Mouse (Mus musculus) midbrain, postnatal 0 days (tissue): Measurements from ENCODE around the gene Bco1. TPM values are rescaled to one million over a fixed set of nuclear protein-coding genes. Genes with fewer than 3 reads are reported as not detected.

Experiments used
- ATAC-seq: fragments of 200-750 bp; cut with Nextera tagmentation; 2 replicates; pipeline ENCODE4 v1.8.0; 2017; ENCODE audit warnings: moderate number of reproducible peaks, mild to moderate bottlenecking, moderate TSS enrichment, moderate library complexity; ENCODE audit not compliant: low FRiP score
- DNase-seq: peaks from one replicate; pipeline ENCODE4 v3.0.0-alpha.2; 2015; ENCODE audit warnings: low spot score
- H3K27ac ChIP-seq: fragments of 300-500 bp; sonication (generic); 2 replicates; pipeline ENCODE4 v1.5.1; 2014; ENCODE audit warnings: low read depth, mild to moderate bottlenecking, low read length, mixed read lengths
- H3K27me3 ChIP-seq: fragments of 300-500 bp; sonication (generic); 2 replicates; pipeline ENCODE4 v1.6.1; 2014; ENCODE audit warnings: low read length, control low read depth, mixed read lengths; ENCODE audit not compliant: insufficient read depth
- H3K36me3 ChIP-seq: fragments of 300-500 bp; sonication (generic); 2 replicates; pipeline ENCODE4 v1.6.1; 2014; ENCODE audit warnings: low read length, control low read depth, mixed read lengths; ENCODE audit not compliant: insufficient read depth
- H3K4me1 ChIP-seq: fragments of 300-500 bp; sonication (generic); 2 replicates; pipeline ENCODE4 v1.6.1; 2014; ENCODE audit warnings: mild to moderate bottlenecking, control low read depth, antibody characterized with exemption, low read length, mixed read lengths; ENCODE audit not compliant: insufficient read depth
- H3K4me2 ChIP-seq: fragments of 300-500 bp; sonication (generic); 2 replicates; pipeline ENCODE4 v1.6.1; 2014; ENCODE audit warnings: low read depth, mild to moderate bottlenecking, low read length, mixed read lengths; ENCODE audit not compliant: poor library complexity, severe bottlenecking
- H3K4me3 ChIP-seq: fragments of 300-500 bp; sonication (generic); 2 replicates; pipeline ENCODE4 v1.5.1; 2014; ENCODE audit warnings: low read depth, mild to moderate bottlenecking, low read length, moderate library complexity
- H3K9ac ChIP-seq: fragments of 300-500 bp; sonication (generic); replicated peaks from 2 replicates; pipeline ENCODE4 v1.6.1; 2014; ENCODE audit warnings: mild to moderate bottlenecking, low read length, moderate library complexity, mixed read lengths; ENCODE audit not compliant: poor library complexity, severe bottlenecking
- H3K9me3 ChIP-seq: fragments of 300-500 bp; sonication (generic); 2 replicates; pipeline ENCODE4 v1.6.1; 2016; ENCODE audit warnings: low read length, control low read depth
- CTCF ChIP-seq: IDR thresholded peaks from 2 replicates; pipeline ENCODE4 v1.5.1; 2016; ENCODE audit warnings: antibody characterized with exemption, mild to moderate bottlenecking
- WGBS: fragments of 180-500 bp; shearing (Covaris S2); extraction: QIAGEN DNeasy Blood & Tissue Kit; methylation state at CpG from one replicate; pipeline ENCODE4 v1.1.7; 2014; 5-methylcytosine and 5-hydroxymethylcytosine counted together
- polyA plus RNA-seq: library from polyadenylated mRNA; unstranded; fragments of >200 nt; fragmentation: Nextera tagmentation; extraction: Ambion mirVana; gene quantifications from 2 replicates; pipeline ENCODE4 v1.2.1, GENCODE M21; 2015
- total RNA-seq: library from RNA; depleted of rRNA; stranded (reverse); fragments of >200 nt; gene quantifications from 2 replicates; pipeline ENCODE4 v1.2.3, GENCODE M21; 2014

Gene Bco1
- total and polyA plus RNA-seq, 2 experiments from 2014 or later: 0.27 to 0.52 TPM

GRCm38 (mm10) chr8:117125854-117126253 lies 30.2 kb downstream of the Bco1 start:
- Histone ChIP-seq H3K27ac (no peak overlapping the region), H3K4me3 (no peak overlapping the region), H3K4me2 (no peak overlapping the region), H3K4me1 (no peaks in the 10 kb centered on the region), H3K9me3 (no peaks in the 10 kb centered on the region), H3K9ac (no peak overlapping the region), H3K27me3 (no peaks in the 10 kb centered on the region), H3K36me3 (no peaks in the 10 kb centered on the region)
- no peak for TF ChIP-seq CTCF
- ATAC-seq (no peak), DNase-seq (no peak)
- 97% methylated on average over 3 of the region's 3 CpGs for WGBS

DNA sequence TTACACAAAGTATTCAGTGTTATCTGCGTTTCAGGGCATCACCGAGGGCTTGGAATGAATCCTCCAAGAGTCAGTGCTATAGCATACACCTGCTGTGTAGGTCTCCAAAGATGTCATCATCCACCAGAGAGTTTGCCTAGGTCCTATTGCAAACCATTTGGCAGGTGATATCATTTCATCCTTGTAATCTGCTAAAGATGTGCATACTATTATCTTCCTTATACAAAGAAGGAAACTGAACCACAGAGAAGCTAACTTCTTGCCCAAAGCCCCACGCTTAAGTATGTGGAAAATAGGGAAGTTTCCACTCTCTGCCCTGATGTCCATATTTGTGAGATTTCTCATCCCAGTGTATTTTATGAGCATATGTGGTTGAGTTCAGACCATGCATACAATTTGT lies 30.8 kb downstream of the Bco1 start:
- WGBS: 96% methylated on average over 3 of the region's 3 CpGs
- no peaks in the 10 kb centered on the region for H3K9me3 ChIP-seq
- H3K36me3 ChIP-seq: no peaks in the 10 kb centered on the region
- H3K4me3 ChIP-seq: no peak overlapping the region
- TF ChIP-seq CTCF: no peak
- no peak for DNase-seq
- no peak overlapping the region for H3K9ac ChIP-seq
- H3K4me1 ChIP-seq: no peaks in the 10 kb centered on the region
- no peak for ATAC-seq
- H3K27me3 ChIP-seq: no peaks in the 10 kb centered on the region
- no peak overlapping the region for H3K27ac ChIP-seq
- no peak overlapping the region for H3K4me2 ChIP-seq

GRCm38 (mm10) chr8:117127063-117127462 lies 31.4 kb downstream of the Bco1 start:
- TF ChIP-seq CTCF: 0 out of 2 replicates have a peak, but pooled peaks have one; percentile 11
- H3K27ac ChIP-seq: no peak overlapping the region
- WGBS: 85% methylated on average over 8 of the region's 8 CpGs
- DNase-seq (no peak), ATAC-seq (no peak)
- no peaks in the 10 kb centered on the region for H3K36me3 ChIP-seq
- no peak overlapping the region for H3K4me3 ChIP-seq
- H3K4me1 ChIP-seq: no peaks in the 10 kb centered on the region
- H3K27me3 ChIP-seq: no peaks in the 10 kb centered on the region
- H3K9ac ChIP-seq: no peak overlapping the region
- no peaks in the 10 kb centered on the region for H3K9me3 ChIP-seq
- H3K4me2 ChIP-seq: no peak overlapping the region

DNA sequence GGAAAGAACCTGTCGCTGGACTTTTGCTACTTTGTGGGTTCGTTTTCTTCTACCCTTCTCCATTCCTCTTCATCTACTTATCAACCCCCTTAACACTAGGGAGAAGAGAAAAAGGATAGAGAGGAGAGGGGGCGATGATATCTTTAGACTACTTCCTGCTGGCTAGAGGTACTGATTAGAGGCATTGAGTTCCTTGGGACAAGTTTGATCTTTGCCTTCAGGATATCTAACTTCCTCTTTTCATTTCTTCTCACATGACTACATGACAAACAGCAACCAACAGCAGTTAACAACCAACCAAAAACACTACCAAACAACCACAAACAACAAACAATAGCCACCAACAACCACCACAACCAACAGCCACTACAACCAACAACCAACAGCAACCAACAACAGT lies 38.0 kb downstream of the Bco1 start:
- no peak for TF ChIP-seq CTCF
- DNase-seq (no peak), ATAC-seq (no peak)
- no peaks in the 10 kb centered on the region for H3K4me1 ChIP-seq
- no peaks in the 10 kb centered on the region for H3K9me3 ChIP-seq
- no peak overlapping the region for H3K4me2 ChIP-seq
- WGBS: 86% methylated on average over 3 of the region's 3 CpGs
- H3K4me3 ChIP-seq: no peak overlapping the region
- H3K27me3 ChIP-seq: no peaks in the 10 kb centered on the region
- H3K36me3 ChIP-seq: no peaks in the 10 kb centered on the region
- no peak overlapping the region for H3K27ac ChIP-seq
- H3K9ac ChIP-seq: no peak overlapping the region

- Histone ChIP-seq H3K27ac (no peak overlapping the region), H3K9ac (no peak overlapping the region), H3K4me1 (no peaks in the 10 kb centered on the region), H3K36me3 (no peaks in the 10 kb centered on the region), H3K27me3 (no peaks in the 10 kb centered on the region), H3K9me3 (no peaks in the 10 kb centered on the region), H3K4me2 (no peak overlapping the region), H3K4me3 (no peak overlapping the region)
- 19% methylated on average over 4 of the region's 4 CpGs for WGBS
- no peak for TF ChIP-seq CTCF
- ATAC-seq (no peak), DNase-seq (no peak)
Observed at GRCm38 (mm10) chr8:117136351-117136750, 40.7 kb downstream of the Bco1 start.

- H3K9me3 ChIP-seq: no peaks in the 10 kb centered on the region
- ATAC-seq (no peak), DNase-seq (no peak)
- H3K27me3 ChIP-seq: no peaks in the 10 kb centered on the region
- H3K9ac ChIP-seq: no peak overlapping the region
- 59% methylated on average over 2 of the region's 2 CpGs for WGBS
- H3K4me1 ChIP-seq: no peaks in the 10 kb centered on the region
- H3K4me3 ChIP-seq: no peak overlapping the region
- TF ChIP-seq CTCF: no peak
- no peaks in the 10 kb centered on the region for H3K36me3 ChIP-seq
- no peak overlapping the region for H3K27ac ChIP-seq
- H3K4me2 ChIP-seq: no peak overlapping the region
Observed at GRCm38 (mm10) chr8:117136763-117137162, 41.1 kb downstream of the Bco1 start.
